Mouse (Mus musculus) natural killer cell, adult 2 months (primary cell): ENCODE results near the gene Gcc2.
A peak's percentile ranks its signal among the peaks of the same experiment; 100 is the strongest.
"Not testable (repeated sequence)": the region's sequence is repeated elsewhere in the genome, so short reads cannot be mapped to it uniquely, and the experiment has no call there.

ENCODE experiments used
- DNase-seq, 2 experiments: peaks; one replicate each; pipeline ENCODE4 v3.0.0; 2022; ENCODE audit warnings: low spot score in 2 of 2

Gene Gcc2

GRCm38 (mm10) chr10:58231779-58232640, 23.3 kb upstream of the Gcc2 start:
- peak; percentile 50 to 60 for DNase-seq

GRCm38 (mm10) chr10:58232641-58232969, 22.7 kb upstream of the Gcc2 start, which contains the start of gene Duxf3:
Gene Duxf3, minus strand, starts transcription at chr10:58232675.
- not testable (repeated sequence) for DNase-seq

DNA sequence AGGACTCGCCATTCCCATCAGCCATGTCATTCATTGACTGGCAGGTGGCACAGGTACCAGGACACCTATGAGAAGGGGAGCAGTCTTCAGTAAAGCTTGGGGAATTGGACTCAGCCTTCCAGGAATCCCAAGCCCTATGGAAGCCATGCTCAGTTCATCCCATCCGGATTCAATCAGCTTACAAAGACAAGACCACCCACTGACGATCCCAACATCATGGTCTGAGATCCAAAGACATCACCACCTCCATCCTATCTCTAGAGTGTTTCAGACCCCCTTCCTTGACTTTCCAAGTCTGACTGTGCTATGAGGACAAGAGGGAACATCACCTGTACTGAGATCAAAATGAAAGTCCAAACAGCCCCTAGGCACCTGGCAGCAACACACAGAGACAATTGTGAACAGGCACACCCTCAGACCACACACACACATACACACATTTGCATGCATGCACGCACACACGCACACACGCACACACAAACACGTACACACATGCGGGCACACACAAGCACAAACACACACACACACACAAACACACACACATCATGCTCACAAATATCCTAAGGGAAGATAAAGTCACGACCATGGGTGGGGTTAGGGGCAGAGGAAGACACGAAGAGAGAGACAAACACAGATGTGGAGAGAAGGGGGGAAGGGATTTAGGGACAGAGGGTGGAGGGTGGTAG, 22.1 kb upstream of the Gcc2 start:
- not testable (repeated sequence) for DNase-seq

- not testable (repeated sequence) for DNase-seq
Observed at GRCm38 (mm10) chr10:58233740-58234121, 21.6 kb upstream of the Gcc2 start.

DNA sequence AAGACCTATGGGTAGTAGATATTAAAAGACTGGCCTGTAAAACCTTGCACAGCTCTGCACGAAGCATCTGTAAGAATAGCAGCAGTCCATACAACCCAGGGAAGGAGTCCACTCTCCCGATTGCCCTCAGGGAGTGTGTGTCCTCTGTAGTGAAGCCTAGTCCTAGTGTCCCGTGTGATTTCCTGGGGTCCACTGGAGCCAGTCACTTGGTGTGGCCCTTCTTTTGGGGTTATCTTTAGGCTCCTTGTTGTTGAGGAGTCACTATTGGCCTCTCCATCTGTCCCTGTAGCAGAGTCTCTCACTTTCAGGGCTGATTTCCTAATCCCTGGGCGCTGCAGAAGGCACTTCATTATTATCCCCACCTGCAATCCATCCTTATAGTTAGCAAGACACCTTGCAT, 20.3 kb upstream of the Gcc2 start:
- not testable (repeated sequence) for DNase-seq

GRCm38 (mm10) chr10:58236613-58237012, 18.7 kb upstream of the Gcc2 start, which contains the start of gene Gm4981:
Gene Gm4981, minus strand, starts transcription at chr10:58236701.
- no peak for DNase-seq

DNA sequence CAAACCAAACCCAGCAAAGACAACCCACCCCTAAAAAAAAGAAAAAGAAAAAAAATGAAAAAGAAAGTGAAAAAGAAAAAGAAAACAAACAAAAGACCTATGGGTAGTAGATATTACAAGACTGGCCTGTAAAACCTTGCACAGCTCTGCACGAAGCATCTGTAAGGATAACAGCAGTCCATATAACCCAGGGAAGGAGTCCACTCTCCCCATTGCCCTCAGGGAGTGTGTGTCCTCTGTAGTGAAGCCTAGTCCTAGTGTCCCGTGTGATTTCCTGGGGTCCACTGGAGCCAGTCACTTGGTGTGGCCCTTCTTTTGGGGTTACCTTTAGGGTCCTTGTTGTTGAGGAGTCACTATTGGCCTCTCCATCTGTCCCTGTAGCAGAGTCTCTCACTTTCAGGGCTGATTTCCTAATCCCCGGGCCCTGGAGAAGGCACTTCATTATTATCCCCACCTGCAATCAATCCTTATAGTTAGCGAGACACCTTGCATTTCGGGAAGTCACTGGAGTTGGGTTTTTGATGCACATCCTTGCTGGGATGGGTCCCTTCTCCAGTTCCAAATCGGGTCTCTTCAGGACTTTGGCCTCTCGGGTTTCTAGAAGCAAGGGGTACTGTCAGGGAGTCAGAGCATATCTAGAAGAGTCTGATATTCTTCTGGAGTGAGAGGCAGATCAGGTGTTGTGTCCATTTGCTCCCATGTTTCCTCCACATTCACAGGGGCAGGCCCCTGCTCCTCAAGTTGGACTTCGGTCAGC, 16.1 kb upstream of the Gcc2 start:
- DNase-seq, result peak; percentile 40 to 54

- no peak for DNase-seq
Observed at GRCm38 (mm10) chr10:58249535-58249934, 5.8 kb upstream of the Gcc2 start.

DNA sequence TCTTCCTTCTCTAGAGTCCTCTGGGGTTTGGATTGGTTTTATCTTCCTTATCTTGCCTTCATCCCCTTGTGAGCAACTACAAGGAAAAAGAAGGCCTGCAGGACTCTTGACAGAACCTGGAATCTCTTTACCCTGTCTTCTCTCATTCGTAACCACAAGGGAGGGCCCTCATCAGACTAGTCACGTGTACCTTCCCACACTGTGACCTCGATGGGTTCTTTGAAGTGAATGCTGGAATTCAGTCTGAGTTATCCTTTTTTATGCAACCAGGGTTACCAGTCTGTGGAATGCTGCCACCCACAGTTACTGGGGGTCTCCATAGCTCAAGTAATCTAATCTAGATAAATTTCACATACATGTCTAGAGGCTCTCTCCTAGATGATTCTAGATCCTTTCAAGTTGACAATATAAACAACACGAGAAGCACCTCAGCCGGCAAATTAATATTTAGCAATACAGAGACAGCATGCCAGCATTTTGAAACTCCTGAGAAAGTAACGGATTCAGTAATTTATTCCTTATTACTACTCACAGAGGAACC, 592 bp upstream of the Gcc2 start:
- no peak for DNase-seq

DNA sequence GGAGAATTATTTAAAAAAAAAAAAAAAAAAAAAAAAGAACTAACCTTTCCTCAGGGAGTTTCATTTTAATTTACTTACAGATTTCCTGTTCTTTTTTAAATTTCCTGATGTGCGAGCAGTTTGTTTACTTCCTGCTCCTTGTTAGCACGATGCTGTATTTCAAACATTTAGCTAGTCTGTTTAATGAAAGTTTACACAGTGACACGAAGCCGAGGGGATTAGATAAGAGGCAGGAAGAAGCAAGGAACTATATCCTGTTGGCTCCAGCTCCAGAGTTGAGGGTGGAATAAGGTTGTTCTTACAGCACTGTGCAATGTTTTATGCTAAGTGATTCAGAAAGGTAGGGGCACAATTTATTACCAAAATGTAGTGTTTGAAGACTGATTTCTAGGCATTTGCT, 657 bp downstream of the Gcc2 start:
- no peak for DNase-seq

- no peak for DNase-seq
Observed at GRCm38 (mm10) chr10:58258466-58258865, 3.2 kb downstream of the Gcc2 start.

DNA sequence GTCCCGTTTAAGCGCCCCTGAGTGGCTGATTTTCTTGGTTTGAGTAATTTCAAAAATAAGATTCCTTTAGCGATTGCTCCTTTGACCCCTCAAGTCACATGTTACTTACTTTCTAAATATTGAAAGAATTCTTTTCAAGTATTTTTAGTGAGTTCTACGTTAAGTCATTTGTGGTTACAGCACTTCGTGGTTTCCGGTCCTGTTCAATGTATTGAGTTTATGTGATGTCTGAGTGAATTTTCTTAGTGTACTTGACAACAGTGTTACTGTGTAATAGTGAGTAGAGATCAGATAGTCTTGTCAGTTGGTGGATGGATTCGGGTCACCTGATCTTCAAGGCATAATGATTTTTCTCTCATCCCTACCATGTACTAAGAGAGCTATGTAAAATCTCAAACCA, 26.9 kb downstream of the Gcc2 start:
- no peak for DNase-seq

DNA sequence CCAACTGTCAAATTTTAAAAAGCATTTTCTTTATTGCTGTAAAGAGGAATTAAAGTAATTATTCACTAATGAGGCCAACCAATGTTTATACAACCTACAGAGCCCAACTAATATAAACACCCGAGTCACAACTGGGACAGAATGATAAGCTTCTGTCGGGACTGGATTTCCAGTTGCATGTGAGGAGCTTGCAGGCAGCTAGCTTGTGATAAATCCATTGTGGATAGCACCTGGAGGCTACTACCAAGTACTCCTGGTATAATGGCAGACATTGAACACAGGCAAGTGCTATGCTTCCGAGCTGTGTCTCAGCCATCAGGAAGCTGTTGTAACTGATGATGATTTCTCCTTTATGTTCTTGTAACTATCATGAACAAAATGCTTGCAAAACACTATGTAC, 35.4 kb downstream of the Gcc2 start:
- no peak for DNase-seq

DNA sequence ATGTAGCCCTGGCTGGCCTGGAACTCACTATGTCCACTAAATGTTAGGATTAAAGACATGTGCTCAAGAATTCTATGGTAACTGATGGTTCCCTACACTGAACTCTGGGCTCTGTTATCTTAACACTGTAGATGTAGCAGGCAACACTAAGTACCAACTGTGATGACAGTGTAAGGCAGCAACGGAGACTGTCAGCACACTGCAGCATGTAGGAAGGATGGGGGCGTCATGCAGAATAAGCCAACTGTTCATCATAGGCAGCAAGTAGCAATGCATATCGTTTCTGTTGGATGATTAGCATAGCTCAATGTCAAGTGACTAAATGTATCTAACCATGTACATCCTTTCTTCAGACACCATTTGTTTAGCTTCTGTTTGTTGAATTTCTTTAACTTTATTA, 38.9 kb downstream of the Gcc2 start:
- DNase-seq, result no peak

- no peak for DNase-seq
Observed at GRCm38 (mm10) chr10:58295605-58296004, 40.3 kb downstream of the Gcc2 start.

- no peak for DNase-seq
Observed at GRCm38 (mm10) chr10:58304996-58305395, 49.7 kb downstream of the Gcc2 start.

GRCm38 (mm10) chr10:58306897-58307296, 51.6 kb downstream of the Gcc2 start:
- no peak for DNase-seq

DNA sequence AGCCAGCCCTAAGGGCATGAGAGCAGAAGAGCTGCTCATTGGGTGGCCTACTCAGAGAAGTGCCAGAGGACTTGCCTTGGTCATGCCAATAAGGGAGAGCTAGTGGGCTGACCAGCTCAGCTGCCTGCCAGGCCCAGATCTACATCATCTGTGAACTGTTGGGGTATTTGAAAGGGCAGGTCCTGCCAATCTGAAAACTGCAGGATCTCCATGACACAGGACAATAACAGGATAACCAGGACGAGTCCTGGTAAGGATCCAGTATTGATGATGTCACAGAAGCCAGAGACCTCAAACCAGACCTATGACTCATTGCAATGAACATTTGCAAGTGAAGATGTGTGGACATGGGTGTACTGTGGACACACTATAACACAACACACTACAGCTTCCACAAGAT, 55.5 kb downstream of the Gcc2 start:
- DNase-seq, result no peak

DNA sequence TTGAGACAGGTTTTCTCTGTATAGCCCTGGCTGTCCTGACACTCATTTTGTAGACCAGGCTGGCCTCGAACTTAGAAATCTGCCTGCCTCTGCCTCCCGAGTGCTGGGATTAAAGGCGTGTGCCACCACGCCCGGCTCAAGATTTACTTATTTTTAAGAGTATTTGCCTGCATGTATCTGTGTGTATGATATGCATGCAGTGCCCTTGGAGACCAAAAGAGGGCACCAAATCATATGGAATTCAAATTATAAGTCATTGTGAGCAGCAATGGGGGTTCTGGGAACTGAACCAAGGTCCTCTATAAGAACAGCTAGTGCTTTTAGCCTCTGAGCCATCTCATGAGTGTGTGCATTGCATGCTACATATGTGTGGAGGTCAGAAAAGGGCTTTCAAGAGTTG, 57.6 kb downstream of the Gcc2 start:
- no peak for DNase-seq

- no peak for DNase-seq
Observed at GRCm38 (mm10) chr10:58320881-58321280, 65.6 kb downstream of the Gcc2 start.

DNA sequence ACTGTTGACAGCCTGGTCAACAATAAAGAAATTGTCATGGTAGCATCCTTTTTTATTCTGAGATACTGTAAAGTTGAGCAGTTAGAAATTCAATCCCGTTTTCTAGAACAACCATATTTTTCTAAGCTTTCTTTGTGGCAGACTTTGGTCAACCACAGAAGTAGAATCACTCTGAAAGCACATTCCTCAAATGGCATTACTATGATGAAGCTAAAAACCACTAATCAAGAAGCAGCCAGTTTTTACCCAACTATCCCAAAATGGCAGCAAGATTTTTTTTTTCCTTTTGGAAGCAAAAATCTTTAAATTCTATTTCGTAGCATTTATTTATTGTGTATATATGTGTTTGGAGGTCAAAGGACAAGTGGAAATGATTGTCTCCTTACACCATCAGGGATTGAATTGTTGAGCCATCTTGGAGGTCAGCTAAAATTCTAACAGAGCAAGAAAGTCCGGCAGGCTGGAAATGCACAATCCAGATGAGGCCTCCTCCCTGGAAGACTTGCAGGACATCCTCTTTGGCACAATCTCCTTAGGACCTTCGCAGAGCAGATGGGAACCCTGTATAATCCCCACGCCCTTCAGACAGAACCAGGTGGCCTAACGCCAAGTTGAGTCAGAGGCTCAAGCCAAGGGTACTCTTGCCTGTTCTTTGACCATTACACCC, 67.2 kb downstream of the Gcc2 start:
- DNase-seq, result no peak
